Mouse (Mus musculus): ENCODE data around the gene Thnsl2.

Gene Thnsl2

DNA sequence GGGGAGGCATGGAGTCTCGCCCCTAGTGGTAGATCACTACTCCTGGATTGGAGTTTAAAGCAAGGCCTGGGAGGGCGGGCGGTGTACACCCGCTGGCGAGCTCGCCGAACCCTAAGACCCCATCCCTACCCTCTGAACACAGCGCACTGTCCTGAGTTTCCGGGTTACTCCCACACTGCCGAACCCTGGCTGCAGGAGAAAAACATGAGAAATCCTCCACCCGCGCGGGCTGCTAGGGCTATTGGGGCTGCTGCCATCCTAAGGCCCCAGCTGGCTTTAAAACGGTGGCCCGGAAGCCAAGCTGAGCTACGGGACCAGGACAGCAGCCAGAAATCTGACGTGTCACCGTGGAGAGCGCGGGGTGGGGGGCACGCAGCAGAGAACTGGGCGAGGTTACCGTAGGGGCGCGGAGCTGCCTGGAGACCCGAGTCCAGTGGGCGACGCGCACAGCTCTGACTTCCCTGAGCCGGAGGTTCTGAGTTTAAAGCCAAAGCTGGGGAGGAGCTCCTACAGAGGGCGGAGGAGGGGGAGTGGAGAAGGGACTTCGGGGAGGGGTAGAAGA is at the start of gene Thnsl2:
TSS of gene Thnsl2 (minus strand) at position 546 of the 562 bp plus-strand sequence.
- peak; percentile 59 for DNase-seq

DNA sequence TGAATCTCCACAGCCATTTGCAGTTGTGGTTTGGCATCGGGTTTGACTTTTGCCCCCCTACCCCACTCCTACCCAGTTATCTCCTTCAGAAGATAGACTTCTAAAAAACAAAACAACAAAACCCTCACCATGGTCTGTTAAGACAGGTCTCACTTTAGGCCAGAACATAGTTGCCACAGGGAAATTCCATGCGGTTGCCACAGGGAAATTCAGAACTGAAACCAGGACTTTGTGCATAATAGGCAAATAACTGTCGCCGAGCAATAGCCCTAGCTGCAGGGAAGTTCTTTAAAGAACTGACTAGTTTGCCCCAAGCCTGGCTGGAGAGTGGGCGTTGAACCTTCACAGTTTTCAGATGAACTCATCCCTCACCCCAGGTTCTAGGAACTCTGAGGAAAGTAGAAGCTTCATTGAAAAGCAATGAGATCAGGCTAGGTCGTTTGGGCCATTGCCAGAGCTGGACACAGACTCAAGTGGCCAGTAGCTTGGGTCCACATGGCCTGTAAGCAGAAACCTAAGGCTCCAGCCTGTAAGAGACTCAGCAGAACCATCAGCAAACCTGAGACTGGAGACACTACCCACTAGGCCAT is 49.0 kb upstream of the Thnsl2 start:
- no peak for DNase-seq

DNA sequence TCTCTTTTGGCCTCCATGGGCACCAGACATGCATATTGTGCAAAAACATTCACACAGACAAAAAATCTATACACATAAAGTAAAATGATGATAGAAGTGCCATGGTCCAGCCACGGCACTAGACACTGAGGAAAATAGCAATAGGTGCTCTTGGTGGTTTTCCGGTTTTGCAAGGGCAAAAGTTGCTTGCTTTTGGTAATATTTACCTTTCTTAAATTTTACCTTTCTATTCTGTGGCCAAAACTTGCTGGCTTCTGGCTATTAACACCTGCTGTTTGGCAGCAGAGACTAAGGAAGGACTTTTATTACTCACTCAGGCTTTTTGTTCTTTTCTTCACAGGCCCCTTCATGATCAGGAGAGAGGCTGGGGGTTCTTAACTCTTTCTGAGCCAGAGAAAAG is 46.3 kb upstream of the Thnsl2 start:
- no peak for DNase-seq

DNA sequence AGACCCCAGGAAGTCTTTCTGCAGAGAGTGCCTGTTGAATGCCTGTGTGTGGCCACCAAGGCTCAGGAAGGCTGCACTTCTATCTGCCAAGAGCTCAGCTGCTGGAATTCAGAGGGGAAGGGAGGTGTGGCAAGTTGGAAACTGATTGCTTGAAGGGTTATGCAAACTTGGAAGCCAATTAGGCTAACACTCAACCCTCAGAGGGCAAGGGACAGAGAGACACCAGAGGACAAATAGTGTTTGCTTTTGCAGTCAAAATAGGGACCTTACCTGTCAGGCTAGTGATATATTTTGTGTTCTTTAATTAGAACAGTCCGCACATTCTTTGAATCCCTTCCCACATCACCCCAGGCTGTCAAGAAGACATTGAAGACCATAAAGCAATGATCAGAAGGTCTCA is 45.3 kb upstream of the Thnsl2 start:
- no peak for DNase-seq

DNA sequence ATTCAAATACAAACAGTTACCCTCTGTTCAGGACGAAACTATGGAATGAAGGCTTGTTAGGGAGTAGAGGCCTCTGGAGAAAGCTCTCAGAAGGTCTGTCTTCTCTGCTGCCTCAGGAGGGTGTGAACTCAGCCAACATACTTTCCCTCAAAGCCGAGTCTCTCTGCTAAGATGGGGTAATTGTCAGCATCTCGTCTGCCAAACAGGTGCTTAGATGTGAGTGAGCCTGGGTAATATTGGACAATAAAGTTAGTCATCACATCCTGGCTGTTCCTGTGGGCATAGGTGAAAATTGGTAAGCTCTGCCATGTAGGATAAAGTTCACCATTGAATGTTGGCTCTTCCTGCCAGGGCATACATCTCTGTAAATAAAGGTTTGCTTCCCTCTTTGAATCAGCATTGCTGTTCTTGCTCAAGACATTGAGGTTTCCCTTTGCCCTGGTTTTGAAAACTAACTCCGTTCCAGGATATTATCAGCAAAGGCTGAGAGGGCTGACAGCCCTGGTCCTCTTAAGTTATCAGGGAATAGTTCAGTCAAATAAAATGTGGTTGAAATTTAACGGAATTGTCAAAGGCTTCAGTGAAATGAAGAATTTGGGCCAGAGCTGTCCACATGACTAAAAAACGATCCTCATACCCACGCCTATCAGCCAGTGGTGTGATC is 40.8 kb upstream of the Thnsl2 start:
- no peak for DNase-seq

DNA sequence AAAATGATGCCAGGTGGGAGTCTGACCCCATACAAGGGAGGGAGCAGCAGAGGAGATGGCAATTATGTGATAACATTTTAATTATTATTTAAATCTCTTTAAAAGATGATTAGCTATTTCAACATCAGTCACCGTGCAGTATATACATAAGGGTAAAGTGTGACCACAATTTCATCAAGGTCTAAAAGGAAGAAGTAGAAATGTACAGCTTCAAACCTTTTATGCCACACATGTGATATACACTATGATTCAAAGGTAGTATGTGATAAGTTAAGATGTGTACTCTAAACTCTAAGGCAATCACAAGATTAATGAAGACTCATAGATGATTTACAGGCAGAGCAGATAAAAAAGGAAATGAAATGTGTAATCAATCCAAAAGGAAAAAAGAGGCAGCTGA is 36.4 kb upstream of the Thnsl2 start:
- DNase-seq, result no peak

DNA sequence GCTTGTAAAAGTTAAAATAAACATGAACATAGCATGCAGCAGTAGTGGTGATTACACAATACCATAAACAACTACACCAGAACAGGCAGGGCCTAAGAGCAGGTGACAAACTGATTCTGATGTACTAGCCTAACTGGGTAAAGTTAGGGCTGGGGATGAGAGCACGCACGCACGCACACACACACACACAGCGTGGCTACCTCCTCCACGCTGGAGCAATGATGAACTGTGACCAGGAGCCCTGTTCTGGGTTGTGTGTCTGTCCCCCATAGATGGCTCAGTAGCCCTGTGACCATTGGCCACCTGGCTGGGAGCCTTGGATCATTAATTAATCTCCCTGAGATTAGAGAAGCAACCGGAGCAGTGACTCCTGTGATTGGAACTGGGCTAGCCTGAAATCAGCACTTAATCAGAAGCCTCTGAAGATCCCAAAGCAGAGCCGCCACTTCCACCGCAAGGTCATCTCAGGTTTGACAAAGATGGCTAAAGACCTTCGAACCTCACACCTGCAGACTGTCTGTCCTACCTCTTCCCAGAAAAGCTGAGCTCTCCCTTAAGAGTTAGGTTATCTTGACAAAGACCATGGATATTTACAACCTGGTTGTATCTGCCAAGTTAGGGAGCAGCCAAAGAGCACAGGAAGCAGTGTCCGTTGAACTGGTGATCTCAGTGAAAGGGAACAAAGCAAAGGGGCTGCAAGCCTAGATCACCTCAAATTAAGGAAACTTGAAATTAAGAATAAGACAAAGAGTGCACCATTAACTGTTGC is 28.8 kb upstream of the Thnsl2 start:
- no peak for DNase-seq

DNA sequence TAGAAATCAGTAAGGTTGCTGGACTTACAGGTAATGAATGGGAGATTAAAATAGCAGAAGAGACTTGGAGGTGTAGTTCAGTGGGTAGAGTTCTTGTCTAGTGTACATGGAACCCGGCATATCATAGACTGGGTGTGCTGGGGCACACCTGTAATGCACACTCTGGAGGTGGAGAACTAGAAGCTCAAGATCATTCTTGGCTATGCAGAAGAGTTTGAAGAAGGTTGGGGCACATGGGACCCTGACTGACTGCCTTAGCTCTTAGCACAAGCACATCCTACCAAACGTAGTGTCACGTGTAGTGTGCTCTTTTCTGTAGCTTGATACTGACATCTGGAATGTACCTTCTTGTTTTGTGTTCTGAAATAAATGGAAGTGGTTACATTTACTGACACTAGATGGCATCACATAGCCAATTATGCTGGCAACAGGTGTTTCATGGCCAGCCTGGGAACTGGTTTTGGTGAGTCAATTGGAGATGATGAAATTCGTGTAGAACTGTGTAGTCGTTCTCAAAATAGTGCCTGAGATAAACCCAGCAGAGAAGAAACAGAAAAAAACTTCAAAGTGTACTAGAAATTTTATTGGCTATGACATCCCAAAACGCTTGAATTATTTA is 22.4 kb upstream of the Thnsl2 start:
- peak; percentile 18 for DNase-seq

DNA sequence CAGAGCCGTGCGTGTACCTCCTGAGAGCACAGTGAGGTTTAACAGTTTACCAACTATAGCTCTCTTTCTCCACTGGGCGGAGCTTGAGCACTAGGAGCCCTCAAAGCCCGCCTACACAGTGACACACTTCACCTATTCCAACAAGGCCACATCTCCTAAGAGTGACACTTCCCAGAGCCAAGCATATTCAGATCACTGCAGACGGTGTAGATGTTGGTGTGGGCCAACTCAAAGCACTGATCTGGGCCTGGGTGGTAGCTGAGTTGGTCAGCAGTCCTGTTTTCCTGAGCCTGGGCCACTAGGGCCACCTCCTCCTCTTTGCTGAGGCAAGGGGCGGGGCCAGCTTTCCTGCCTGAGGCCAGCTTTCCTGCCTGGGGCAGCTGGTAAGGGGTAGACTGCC is 20.2 kb upstream of the Thnsl2 start:
- no peak for DNase-seq

DNA sequence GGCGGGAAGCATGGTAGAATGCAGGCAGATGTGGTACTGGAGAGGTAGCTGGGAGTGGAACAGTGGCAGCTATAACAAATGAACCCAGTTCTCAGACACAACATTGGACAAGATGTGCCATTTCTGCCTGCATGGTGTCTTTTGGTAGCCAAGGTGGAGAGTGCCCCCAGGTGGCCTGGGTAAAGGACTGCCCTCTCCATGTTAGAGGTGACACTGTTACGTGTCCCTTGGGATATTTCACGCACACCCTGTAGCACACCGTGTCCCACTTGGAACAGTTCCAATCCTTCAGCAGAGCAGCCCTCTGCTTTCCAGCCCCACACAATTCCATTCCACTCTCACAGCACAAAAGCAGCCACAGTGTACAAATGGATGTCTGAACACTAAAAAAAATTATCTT is 18.0 kb upstream of the Thnsl2 start:
- DNase-seq, result no peak

DNA sequence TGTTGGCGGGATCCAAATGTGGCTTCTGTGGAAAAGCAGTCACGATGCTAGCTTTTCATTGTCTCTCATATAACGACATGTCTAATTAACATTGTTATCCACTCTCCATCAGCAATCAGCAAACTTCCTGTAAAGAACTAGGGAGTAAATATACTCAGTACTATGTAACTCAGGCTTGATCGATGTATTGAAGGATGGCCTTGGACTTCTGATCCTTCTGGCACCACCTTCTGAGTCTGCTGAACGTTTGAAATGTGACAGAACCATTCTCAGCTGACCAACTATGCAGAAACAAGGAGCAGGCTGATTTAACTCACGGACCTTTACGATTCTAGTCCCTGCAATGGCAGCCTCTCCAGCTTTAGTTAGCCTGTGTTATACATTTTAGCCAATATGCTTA is 17.1 kb upstream of the Thnsl2 start:
- no peak for DNase-seq

DNA sequence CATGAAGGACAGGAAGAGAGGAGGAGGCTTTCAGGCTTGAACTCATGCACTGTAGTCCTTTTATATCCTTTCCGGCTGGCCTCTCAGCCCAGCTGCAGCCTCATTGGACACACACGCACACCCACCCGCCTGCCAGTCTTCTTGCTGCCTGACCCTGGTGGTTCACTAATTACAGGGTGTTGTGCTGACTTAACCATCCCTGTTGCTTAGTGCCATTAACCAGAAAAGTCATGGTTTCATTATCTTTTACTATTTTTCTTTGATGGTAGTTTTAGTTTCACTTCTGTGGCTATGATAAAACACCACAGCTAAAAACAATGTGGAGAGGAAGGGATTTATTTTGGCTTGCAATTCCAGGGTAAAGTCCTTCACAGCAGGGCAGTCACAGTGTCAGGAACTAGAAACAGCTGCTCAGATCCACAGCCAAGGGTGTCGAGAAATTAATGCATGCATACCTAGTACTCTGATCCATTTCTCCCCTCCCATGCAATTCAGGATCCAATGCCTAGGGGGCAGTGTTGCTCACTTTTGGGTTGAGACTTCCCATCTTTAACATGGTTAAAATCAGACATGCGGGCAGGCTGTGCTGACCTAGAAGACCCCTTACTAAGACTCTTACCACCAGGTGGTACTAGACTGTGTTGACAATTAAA is 12.6 kb upstream of the Thnsl2 start:
- no peak for DNase-seq

DNA sequence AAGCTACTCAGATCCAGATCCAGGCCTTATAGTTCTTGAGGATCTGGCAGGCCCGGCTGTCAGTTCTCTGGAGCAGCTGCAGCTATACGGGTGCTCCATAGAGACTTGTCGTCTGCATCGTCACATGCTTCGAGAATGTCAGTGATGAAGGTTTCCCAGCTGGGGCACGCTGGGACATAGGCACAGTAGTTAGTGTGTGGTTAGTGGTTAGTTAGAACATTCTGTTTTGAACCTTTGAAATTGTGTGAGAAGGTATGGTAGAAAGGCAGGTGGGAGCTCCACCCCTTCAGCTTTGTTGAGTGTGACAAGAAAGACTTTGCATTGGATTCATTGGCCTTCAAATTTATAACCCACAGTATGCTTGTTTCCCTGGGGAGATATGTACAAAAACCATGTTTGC is 10.6 kb upstream of the Thnsl2 start:
- DNase-seq, result no peak

DNA sequence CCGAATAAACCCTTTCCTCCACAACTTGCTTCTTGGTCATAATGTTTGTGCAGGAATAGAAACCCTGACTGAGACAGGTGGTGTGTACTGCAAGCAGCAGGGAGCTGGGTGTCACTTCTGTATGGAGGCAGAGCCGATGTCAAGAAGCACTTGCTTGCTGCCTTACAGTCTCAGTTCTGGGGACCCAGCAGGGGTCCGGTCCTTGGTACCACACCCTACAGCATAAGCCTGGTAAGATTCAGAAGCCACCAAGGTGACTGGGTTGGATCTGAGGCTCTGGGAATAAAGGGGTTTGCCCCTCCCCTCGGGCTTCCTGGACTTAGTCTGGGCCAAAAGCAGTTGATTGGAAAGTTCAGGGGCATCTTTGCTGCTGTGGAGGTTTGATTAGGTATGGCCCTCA is 9.2 kb upstream of the Thnsl2 start:
- no peak for DNase-seq

DNA sequence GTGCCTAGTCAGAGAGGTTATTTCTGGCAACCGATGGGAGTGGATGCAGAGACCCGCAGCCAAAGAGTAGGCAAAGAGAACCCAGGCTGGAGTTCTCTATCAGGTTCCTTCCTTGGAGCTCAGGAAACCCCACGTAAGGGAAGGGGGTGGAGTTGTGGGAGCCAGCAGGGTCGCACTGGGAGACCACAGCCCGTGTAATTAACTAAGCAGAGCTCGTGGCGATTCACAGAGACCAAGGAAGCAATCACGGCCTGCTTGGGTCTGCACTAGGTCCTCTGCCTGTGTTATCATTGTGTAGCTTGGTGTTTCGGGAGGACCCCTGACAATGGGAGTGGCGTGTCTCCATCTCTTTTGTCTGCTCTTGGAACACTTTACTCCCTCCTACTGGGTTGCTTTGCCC is 6.9 kb upstream of the Thnsl2 start:
- DNase-seq, result no peak

DNA sequence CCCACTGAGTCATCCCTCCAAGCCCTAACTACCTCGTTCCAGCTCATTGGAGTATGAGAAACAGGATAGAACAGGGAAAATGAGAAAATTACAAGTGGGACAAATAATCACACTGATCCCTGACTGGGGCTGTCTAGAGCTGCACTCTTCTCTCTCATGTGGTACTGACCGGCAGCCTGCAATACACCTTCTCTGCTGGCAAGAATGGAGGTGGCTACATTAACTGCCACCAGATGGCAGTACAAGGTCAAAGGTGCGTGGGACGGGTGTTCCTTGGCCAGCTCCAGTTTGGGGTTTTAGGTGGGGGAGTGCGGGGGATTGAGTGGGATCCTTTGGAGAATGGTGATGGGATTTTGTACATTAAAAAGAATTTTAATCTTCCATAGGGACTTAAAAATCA is 5.3 kb upstream of the Thnsl2 start:
- peak; percentile 13 for DNase-seq

DNA sequence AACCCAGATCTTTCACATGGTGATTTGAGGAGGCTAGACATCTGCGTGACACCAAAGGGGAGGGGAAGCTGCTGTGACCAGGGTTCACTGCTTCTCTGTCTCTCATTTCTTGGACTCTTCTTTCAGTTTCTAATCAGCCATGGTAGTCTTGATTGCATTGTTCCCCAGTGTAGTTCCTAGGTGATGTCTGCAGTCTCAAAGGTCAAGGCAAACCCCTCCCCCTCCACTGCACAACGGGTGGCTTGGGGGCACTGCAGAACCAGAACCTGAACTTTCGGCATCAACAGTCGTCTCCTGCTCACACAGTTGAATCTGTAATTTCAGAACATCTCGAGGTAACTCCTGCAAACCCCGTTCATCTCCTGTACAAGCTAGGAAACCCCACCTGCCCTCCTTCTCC is 4.1 kb upstream of the Thnsl2 start:
- no peak for DNase-seq

DNA sequence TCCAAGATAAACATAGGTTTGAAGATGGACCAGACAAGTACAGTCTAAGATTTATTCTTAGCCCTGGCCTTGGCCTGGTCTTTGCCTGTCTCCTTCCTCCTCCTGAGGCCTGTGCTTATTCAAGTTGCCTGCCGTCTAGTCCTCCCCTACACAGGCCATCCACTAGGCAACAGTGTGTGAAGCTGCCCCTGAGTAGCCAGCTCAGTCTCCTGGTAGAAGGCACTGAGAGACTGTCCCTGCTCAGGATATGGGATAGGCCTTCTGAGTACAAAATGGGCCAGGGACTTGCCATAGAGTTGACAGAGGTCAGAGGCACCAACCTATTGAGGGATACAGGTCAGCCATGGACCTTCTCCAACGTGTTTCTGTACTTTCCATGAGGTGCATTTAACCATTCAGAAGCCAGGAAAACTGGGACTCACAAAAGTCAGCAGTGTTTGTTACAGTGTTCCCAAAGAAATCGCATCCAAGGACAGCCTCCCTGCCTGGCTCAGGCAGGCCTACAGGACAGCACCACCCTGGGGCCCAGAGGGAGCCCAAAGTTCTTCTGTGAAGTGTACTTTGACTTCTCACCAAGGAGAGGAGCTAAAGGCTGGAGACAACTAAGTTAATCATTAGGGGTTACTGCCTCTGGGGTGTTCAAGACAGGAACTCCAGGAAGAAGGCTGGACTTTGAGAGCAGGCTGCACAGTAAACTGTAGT is 1.2 kb upstream of the Thnsl2 start:
- DNase-seq, result no peak

DNA sequence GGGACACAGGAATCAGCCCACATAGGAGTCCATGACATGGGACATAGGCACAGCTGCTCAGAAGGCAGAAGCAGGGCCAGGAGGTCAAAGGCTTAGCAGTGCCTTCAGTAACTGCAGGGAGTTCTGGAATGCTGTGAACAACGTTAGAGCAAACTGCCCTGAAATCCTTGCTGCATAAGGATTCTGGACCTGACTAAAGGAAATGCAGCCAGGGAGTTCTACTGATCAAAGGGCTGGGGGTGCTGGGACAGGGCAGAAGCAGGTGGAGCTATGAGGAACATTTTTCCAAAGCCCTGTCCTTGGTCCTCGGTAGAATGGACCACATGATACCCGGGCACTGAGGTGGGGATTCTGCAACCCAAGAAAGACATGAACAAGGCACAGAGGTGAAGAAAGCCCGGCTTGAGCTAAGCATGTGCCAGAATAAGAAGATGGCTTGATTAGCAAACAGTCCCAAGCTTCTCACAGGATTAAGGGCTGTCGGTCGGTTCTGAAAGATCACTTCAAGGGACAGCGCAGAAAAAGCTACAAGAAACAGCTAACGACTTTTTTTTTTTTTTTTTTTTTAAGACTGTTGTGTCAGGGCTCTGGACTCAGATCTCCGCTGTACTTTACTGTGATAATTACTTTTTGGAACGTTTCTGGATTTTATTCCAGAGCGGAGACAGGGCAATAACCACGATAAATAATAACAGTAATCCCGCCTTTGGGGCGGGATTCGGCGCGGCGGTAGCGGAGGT is 915 bp downstream of the Thnsl2 start:
- peak; percentile 3 for DNase-seq

DNA sequence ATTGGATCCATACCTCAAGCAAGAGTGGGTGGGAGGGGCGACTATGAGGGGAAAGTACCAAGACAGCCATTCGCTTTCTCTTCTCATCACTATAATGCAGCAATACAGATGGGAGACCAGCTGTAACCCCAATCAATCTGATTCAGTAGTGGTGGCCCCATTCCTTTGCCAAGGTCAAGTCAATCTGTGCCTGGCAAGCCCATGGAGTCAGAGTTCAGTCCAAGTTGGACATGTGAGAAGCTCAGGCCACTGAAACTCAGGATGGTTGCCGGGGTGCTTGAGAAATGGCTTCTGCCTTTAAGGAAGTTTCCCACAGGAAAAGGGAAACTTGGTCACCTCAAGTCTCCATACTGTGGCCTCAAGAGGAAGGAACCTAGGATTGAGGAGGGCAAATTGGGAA is 9.2 kb downstream of the Thnsl2 start:
- DNase-seq, result no peak

DNA sequence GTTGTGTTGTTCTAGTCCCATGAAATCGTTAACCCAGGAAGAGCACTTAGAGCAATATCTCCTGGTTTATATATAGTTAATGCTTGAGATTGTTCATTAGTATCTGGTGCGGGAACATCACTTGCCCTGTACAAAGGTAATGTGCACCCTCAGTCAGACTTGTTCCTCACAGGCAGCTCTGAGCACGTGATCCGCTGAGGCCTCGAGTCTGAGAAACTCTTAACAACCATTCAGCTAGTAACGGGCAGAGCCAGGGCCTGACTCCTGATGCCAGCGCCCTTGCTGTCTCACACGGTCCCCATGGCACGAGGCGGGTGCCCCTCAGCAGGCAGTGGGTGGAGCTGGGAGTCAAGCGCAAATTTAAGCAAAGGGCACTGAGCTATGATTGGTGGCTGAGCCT is 10.7 kb downstream of the Thnsl2 start:
- no peak for DNase-seq

DNA sequence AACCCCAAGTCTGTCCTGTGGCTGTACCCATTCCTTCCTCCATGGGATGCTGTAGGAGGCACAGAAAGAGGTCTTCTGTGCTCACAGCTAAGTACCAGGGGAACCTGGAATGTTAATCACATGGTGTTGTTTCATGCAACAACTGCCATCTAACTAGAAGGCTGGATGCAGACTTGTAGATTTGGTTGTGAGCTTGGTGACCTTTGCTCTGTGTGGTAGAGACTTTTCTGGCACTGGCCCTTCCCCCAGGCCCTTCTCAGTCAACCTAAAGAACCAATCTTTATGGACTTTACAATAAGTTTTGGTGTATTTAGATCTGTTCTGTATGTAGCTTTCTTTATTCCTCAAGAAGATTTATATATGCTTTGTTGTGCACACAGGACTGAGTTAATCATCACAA is 13.2 kb downstream of the Thnsl2 start:
- DNase-seq, result no peak
